Mouse (Mus musculus): ENCODE measurements at regions not wholly inside any gene's neighbourhood (a gene's known extent, or its start where the extent isn't known, plus 50 kb on each side); places are given as distances from the start of the nearest gene placed in this dataset.

- TF ChIP-seq CTCF (IDR thresholded peaks at IDR 0.05; ENCODE audit: low read depth) (no peak), EP300 (IDR thresholded peaks at IDR 0.05; ENCODE audit: low read depth) (no peak)
Measured at GRCm38 (mm10) chr15:56473679-56474078, 1003.7 kb downstream of the Slc22a22 start.
